15 mouse cellular contexts compared by ENCODE assay signal in the genomic region with DNA sequence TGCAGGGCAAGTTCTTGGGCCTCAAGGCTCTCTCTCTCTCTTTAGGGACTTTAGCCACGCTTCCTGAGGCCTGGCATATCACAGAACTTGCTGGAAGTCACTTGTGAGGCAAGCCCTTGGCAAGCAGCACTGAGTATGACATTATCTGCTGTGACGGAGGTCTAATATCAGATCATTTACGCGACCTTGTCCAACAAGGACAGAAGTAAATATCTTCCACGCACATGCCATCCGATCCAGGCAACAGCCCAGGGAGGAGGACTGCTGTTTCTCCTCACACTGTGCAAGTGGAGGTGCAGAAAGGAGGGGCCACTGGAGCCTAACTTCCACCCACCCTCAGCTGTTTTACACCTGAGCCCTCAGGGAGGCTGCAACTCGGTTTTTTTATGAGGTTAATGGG.
A peak's percentile ranks its signal among the peaks of the same experiment; 100 is the strongest.
DNase-seq lines count a peak whose midpoint lies in the region.
"Had no signal": no experiment of that assay in that cellular context is flagged by ENCODE, and none has a peak within 500 bp of the region (broad histone marks: within the 10 kb centered on the region; RNA-seq: fewer than 3 reads in every experiment).

No protein-coding gene starts in this region.

- peak; percentile 89 for DNase-seq in heart, adult 11 months
- DNase-seq in heart, postnatal 25 days (ENCODE audit: low spot score): no peak
- DNase-seq in ovary, adult 18-20 months (ENCODE audit: low spot score): peak; percentile 49
- no peak for DNase-seq in ovary, postnatal 10 days (ENCODE audit: low spot score)
- no peak for DNase-seq in layer of hippocampus, adult 9-11 months
- no peak for DNase-seq in retina, embryonic 14.5 days (ENCODE audit: low spot score)
- DNase-seq: cerebellum, adult 11 months; cerebellum, postnatal 25 days; heart, postnatal 10 days; right cerebral cortex, postnatal 14 days had no signal

- intact Hi-C loops in heart, postnatal 25 days (cut with DNase I): no loop called here

- H3K27ac ChIP-seq in brown adipose tissue, adult 24 weeks (replicated peaks; ENCODE audit: low read depth, low read length): peak overlapping the region; percentile 62
- H3K27ac ChIP-seq: hindbrain, postnatal 0 days; kidney, embryonic 15.5 days; layer of hippocampus, adult 2 months; limb, embryonic 13.5 days had no signal

- H3K4me1 ChIP-seq in brown adipose tissue, adult 24 weeks (ENCODE audit: control insufficient read depth, insufficient read depth, insufficient read length, low read length): peaks cover 34% of the 10 kb centered on the region
- H3K4me1 ChIP-seq: kidney, embryonic 15.5 days had no signal

- no peak overlapping the region for H3K4me3 ChIP-seq in brown adipose tissue, adult 24 weeks (ENCODE audit: insufficient read depth, low read depth, low read length)
- H3K4me3 ChIP-seq: kidney, embryonic 15.5 days; layer of hippocampus, adult 2 months; limb, embryonic 13.5 days had no signal

Comparison
In these comparisons a context has a peak if more than half of its experiments do, and no peak if none do; other contexts are left out.
1. DNase-seq: peak in heart, adult 11 months (single experiment) and ovary, adult 18-20 months (single experiment); none in heart, postnatal 25 days (single experiment), ovary, postnatal 10 days (single experiment), layer of hippocampus, adult 9-11 months (single experiment) and retina, embryonic 14.5 days (single experiment).